Mouse (Mus musculus): ENCODE measurements around the gene Fndc7. TPM values are rescaled to one million over a fixed set of nuclear protein-coding genes. Genes with fewer than 3 reads are reported as not detected.
"Not testable (repeated sequence)": the region's sequence is repeated elsewhere in the genome, so short reads cannot be mapped to it uniquely, and the experiment has no call there.

Fndc7 gene
- polyA plus RNA-seq, 1 experiment from 2014 or later = 0.07 TPM

DNA sequence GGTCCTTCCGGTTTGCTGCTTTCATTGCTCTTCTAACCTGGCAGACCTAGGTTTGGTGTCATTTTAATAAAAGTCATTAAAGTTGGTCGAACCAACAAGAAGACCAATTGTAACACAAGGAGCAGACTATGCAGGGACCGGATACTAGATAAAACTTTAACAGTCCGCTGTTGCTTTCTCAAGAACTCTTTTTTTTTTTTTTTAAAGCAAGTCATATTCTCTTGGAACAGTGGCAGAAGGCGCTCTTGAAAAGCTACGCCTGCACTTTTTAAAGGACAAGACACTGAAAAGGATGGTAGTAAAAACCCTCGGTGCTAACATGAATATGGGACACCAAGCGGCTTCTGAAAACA is 50.2 kb downstream of the Fndc7 start:
- Histone ChIP-seq H3K27ac (ENCODE audit: low read depth, low read length) (peak overlapping the region; percentile 66), H3K9ac (replicated peaks; ENCODE audit: low read depth, low read length) (peak overlapping the region; percentile 55), H3K27me3 (ENCODE audit: control insufficient read depth, insufficient read depth, low read length) (no peaks in the 10 kb centered on the region), H3K4me3 (ENCODE audit: low read depth, low read length) (peak overlapping the region; percentile 68), H3K9me3 (ENCODE audit: control insufficient read depth, low read length) (0 out of 2 replicates have a peak, but pooled peaks cover 2% of the 10 kb centered on the region), H3K36me3 (ENCODE audit: control insufficient read depth, insufficient read depth, low read length) (no peaks in the 10 kb centered on the region), H3K4me1 (ENCODE audit: control insufficient read depth, insufficient read depth, low read length) (no peaks in the 10 kb centered on the region), H3K4me2 (ENCODE audit: low read depth, low read length) (peak overlapping the region; percentile 72)
- WGBS = 11% methylated on average over 8 of the region's 8 CpGs
- ATAC-seq (ENCODE audit: low read depth) = no peak

DNA sequence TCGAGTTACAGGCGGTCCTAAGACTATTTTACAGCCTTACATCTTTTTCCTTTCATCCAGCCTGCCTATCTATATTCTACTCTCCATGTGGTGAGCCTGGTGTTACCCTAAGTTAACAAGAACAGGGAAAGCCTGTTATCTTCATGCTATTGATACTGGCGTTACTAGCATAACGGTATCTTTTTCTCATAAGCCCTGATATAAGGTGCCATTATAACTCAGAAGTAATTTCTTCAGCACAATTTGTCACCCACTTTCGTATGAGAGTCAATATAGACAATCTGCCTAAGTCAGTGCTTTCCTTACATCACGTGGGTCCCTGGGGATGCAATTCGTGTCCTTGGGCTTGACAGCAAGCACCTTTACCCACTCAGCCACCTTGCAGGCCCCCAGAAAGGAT is 50.8 kb downstream of the Fndc7 start:
- WGBS = 84% methylated on average over 7 of the region's 7 CpGs
- Histone ChIP-seq H3K9ac (replicated peaks; ENCODE audit: low read depth, low read length) (no peak overlapping the region), H3K4me2 (ENCODE audit: low read depth, low read length) (peak overlapping the region; percentile 72; the same call in 1 of the 2 replicates), H3K36me3 (ENCODE audit: control insufficient read depth, insufficient read depth, low read length) (no peaks in the 10 kb centered on the region), H3K4me1 (ENCODE audit: control insufficient read depth, insufficient read depth, low read length) (no peaks in the 10 kb centered on the region), H3K4me3 (ENCODE audit: low read depth, low read length) (no peak overlapping the region), H3K9me3 (ENCODE audit: control insufficient read depth, low read length) (0 out of 2 replicates have a peak, but pooled peaks cover 2% of the 10 kb centered on the region), H3K27ac (ENCODE audit: low read depth, low read length) (no peak overlapping the region), H3K27me3 (ENCODE audit: control insufficient read depth, insufficient read depth, low read length) (no peaks in the 10 kb centered on the region)
- no peak for ATAC-seq (ENCODE audit: low read depth)

- no peak overlapping the region for H3K27ac ChIP-seq (ENCODE audit: low read depth, low read length)
- WGBS = 97% methylated on average over 6 of the region's 6 CpGs
- H3K9me3 ChIP-seq (ENCODE audit: control insufficient read depth, low read length) = 0 out of 2 replicates have a peak, but pooled peaks cover under 1% of the 10 kb centered on the region
- no peaks in the 10 kb centered on the region for H3K27me3 ChIP-seq (ENCODE audit: control insufficient read depth, insufficient read depth, low read length)
- H3K4me1 ChIP-seq (ENCODE audit: control insufficient read depth, insufficient read depth, low read length) = no peaks in the 10 kb centered on the region
- no peak overlapping the region for H3K4me2 ChIP-seq (ENCODE audit: low read depth, low read length)
- no peaks in the 10 kb centered on the region for H3K36me3 ChIP-seq (ENCODE audit: control insufficient read depth, insufficient read depth, low read length)
- no peak overlapping the region for H3K9ac ChIP-seq (replicated peaks; ENCODE audit: low read depth, low read length)
- H3K4me3 ChIP-seq (ENCODE audit: low read depth, low read length) = no peak overlapping the region
- no peak for ATAC-seq (ENCODE audit: low read depth)
Observed at GRCm38 (mm10) chr3:108836931-108837330, 52.9 kb downstream of the Fndc7 start.

DNA sequence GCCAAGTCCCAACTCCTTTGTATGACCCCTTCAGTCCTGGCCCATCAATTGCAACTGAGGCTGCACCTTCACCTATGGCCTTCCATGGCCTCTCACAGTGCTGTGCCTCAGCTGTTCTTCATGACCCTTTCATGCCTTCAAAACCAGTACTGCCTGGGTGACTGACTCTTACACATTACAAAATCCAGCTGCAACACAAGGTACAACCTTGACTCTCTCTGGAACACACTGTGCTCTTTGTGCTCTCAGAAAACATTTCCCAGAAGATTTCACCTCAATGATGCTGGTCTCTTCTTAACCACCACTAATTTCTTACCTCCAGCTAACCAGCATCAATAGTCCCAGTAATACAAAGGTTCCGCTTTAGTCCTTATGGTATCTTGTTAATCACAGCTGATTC is 56.1 kb downstream of the Fndc7 start:
- H3K9me3 ChIP-seq (ENCODE audit: control insufficient read depth, low read length); H3K27ac ChIP-seq (ENCODE audit: low read depth, low read length); H3K9ac ChIP-seq (replicated peaks; ENCODE audit: low read depth, low read length); H3K4me2 ChIP-seq (ENCODE audit: low read depth, low read length); H3K4me1 ChIP-seq (ENCODE audit: control insufficient read depth, insufficient read depth, low read length); ATAC-seq (ENCODE audit: low read depth); H3K36me3 ChIP-seq (ENCODE audit: control insufficient read depth, insufficient read depth, low read length); H3K27me3 ChIP-seq (ENCODE audit: control insufficient read depth, insufficient read depth, low read length); H3K4me3 ChIP-seq (ENCODE audit: low read depth, low read length): not testable (repeated sequence)
- 98% methylated on average over 1 of the region's 1 CpGs for WGBS

GRCm38 (mm10) chr3:108831750-108832149 is 58.1 kb downstream of the Fndc7 start:
- Histone ChIP-seq H3K9me3 (ENCODE audit: control insufficient read depth, low read length) (no peaks in the 10 kb centered on the region), H3K4me1 (ENCODE audit: control insufficient read depth, insufficient read depth, low read length) (no peaks in the 10 kb centered on the region), H3K36me3 (ENCODE audit: control insufficient read depth, insufficient read depth, low read length) (no peaks in the 10 kb centered on the region), H3K9ac (replicated peaks; ENCODE audit: low read depth, low read length) (no peak overlapping the region), H3K4me3 (ENCODE audit: low read depth, low read length) (no peak overlapping the region), H3K27ac (ENCODE audit: low read depth, low read length) (no peak overlapping the region), H3K4me2 (ENCODE audit: low read depth, low read length) (no peak overlapping the region), H3K27me3 (ENCODE audit: control insufficient read depth, insufficient read depth, low read length) (no peaks in the 10 kb centered on the region)
- no peak for ATAC-seq (ENCODE audit: low read depth)
- WGBS = 92% methylated on average over 6 of the region's 6 CpGs

DNA sequence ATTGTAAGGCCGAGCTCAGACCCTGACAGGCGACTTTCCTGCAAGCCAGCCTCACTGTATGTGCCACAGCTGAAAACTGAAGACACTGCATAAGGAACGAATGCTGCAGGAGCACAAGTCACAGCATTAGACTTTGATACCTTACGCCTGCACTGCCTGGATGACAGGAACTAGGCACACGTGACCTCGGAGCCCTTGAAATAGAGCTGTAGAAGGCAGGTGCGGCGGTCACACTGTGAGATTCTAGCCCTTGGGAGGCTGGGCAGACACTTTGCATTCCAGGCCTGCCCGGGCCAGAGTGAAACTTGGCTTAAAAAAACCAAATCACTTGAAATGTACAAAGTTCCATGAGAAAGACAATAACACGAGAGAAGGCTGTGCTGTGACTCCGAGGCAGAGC is 59.3 kb downstream of the Fndc7 start:
- H3K9ac ChIP-seq (replicated peaks; ENCODE audit: low read depth, low read length) = no peak overlapping the region
- H3K27ac ChIP-seq (ENCODE audit: low read depth, low read length) = no peak overlapping the region
- no peak overlapping the region for H3K4me2 ChIP-seq (ENCODE audit: low read depth, low read length)
- 91% methylated on average over 11 of the region's 11 CpGs for WGBS
- H3K9me3 ChIP-seq (ENCODE audit: control insufficient read depth, low read length) = no peaks in the 10 kb centered on the region
- no peaks in the 10 kb centered on the region for H3K36me3 ChIP-seq (ENCODE audit: control insufficient read depth, insufficient read depth, low read length)
- H3K4me3 ChIP-seq (ENCODE audit: low read depth, low read length) = no peak overlapping the region
- no peak for ATAC-seq (ENCODE audit: low read depth)
- no peaks in the 10 kb centered on the region for H3K27me3 ChIP-seq (ENCODE audit: control insufficient read depth, insufficient read depth, low read length)
- H3K4me1 ChIP-seq (ENCODE audit: control insufficient read depth, insufficient read depth, low read length) = no peaks in the 10 kb centered on the region

DNA sequence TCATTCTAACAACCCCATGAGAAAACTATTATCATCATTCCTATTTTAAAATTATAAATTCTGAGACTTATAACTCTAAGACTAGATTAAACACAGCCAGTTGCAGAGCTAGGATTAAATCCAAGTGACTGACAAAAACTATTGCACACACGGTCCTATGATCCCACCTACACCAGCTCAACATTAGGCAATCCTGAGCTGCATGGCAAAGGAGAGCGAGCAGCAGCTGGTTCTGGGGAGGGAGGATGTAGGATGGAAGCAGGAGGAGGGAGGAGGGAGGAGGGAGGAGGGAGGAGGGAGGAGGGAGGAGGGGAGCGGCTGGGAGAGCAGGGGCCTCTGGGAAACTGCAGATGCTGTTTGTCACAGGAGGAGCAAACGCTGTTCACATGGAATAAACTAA is 74.2 kb downstream of the Fndc7 start:
- H3K4me2 ChIP-seq (ENCODE audit: low read depth, low read length) = no peak overlapping the region
- no peak overlapping the region for H3K4me3 ChIP-seq (ENCODE audit: low read depth, low read length)
- no peak for ATAC-seq (ENCODE audit: low read depth)
- no peaks in the 10 kb centered on the region for H3K27me3 ChIP-seq (ENCODE audit: control insufficient read depth, insufficient read depth, low read length)
- H3K36me3 ChIP-seq (ENCODE audit: control insufficient read depth, insufficient read depth, low read length) = no peaks in the 10 kb centered on the region
- WGBS = 71% methylated on average over 4 of the region's 4 CpGs
- no peak overlapping the region for H3K27ac ChIP-seq (ENCODE audit: low read depth, low read length)
- no peaks in the 10 kb centered on the region for H3K9me3 ChIP-seq (ENCODE audit: control insufficient read depth, low read length)
- no peak overlapping the region for H3K9ac ChIP-seq (replicated peaks; ENCODE audit: low read depth, low read length)
- no peaks in the 10 kb centered on the region for H3K4me1 ChIP-seq (ENCODE audit: control insufficient read depth, insufficient read depth, low read length)

DNA sequence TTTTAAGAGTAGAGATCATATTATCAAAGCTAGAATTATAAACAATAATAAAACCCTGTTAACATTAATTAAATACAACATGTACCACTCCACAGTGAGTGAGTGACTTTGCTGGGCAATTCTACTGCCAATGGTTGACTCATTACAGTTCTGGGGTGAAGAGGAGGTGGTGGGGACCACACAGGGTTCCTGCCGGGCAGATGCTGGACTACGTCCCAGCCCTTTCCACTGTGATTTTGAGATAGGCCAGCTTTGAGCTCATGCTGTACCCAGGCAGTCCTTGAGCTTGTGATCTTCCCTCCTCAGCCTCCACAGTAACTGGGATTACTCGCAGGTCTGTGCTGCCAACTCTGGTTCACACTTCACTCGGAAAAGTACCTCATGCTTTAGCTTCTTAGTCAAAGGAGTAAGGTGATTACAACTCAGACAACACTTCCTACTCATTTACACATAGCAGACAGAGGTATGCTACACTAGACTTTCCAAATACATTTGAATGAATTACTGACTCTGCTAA is 79.0 kb downstream of the Fndc7 start:
- WGBS = 91% methylated on average over 4 of the region's 4 CpGs
- Histone ChIP-seq H3K4me2 (ENCODE audit: low read depth, low read length) (no peak overlapping the region), H3K27ac (ENCODE audit: low read depth, low read length) (no peak overlapping the region), H3K36me3 (ENCODE audit: control insufficient read depth, insufficient read depth, low read length) (no peaks in the 10 kb centered on the region), H3K4me3 (ENCODE audit: low read depth, low read length) (no peak overlapping the region), H3K9ac (replicated peaks; ENCODE audit: low read depth, low read length) (no peak overlapping the region), H3K9me3 (ENCODE audit: control insufficient read depth, low read length) (no peaks in the 10 kb centered on the region), H3K27me3 (ENCODE audit: control insufficient read depth, insufficient read depth, low read length) (no peaks in the 10 kb centered on the region), H3K4me1 (ENCODE audit: control insufficient read depth, insufficient read depth, low read length) (no peaks in the 10 kb centered on the region)
- ATAC-seq (ENCODE audit: low read depth) = no peak

DNA sequence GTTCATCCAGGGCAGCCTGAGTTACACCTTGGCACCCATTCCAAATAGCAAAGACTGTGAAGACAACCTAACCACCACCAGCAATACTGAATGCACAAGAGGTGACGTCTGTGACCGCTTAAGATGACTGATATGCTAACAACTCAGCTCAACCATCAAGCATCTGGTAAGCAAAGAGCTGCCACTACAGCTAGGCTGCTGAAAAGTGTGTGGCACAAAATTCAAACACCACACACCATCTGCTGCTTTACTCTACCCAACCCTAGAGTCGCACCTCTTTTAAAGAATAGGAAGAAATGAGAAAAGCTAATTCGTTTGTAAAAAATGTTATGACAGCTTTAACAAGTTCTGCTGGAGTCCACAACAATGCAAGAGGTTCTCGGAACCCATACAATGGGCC is 84.2 kb downstream of the Fndc7 start:
- no peak for ATAC-seq (ENCODE audit: low read depth)
- H3K4me2 ChIP-seq (ENCODE audit: low read depth, low read length) = no peak overlapping the region
- H3K4me3 ChIP-seq (ENCODE audit: low read depth, low read length) = no peak overlapping the region
- H3K36me3 ChIP-seq (ENCODE audit: control insufficient read depth, insufficient read depth, low read length) = peaks cover 7% of the 10 kb centered on the region; the same call in 1 of the 2 replicates
- H3K4me1 ChIP-seq (ENCODE audit: control insufficient read depth, insufficient read depth, low read length) = no peaks in the 10 kb centered on the region
- no peak overlapping the region for H3K9ac ChIP-seq (replicated peaks; ENCODE audit: low read depth, low read length)
- no peak overlapping the region for H3K27ac ChIP-seq (ENCODE audit: low read depth, low read length)
- WGBS = 89% methylated on average over 5 of the region's 5 CpGs
- H3K27me3 ChIP-seq (ENCODE audit: control insufficient read depth, insufficient read depth, low read length) = no peaks in the 10 kb centered on the region
- no peaks in the 10 kb centered on the region for H3K9me3 ChIP-seq (ENCODE audit: control insufficient read depth, low read length)

Measured in neural tube, embryonic 14.5 days (tissue).